Mouse (Mus musculus): ENCODE measurements around the gene Fam189a2.

The Fam189a2 gene

DNA sequence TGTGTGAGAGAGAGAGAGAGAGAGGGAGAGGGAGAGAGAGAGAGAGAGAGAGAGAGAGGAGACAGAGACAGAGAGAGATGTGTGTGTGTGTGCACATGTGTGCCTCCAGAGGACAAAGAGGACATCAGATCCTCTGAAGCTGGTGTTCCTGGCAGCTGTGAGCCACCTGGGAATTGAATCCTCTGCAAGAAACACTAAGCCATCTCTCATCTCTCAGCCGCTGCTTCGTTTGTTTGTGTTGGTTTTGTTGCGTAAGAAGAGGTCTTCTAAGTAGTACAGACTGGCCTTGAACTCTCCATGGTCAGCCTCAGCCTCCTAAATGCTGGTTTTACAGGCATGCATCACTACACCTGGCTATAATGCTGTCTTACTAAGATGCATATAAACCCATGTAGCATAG lies 12.9 kb downstream of the Fam189a2 start:
- Histone ChIP-seq H3K27me3 (ENCODE audit: control insufficient read depth, insufficient read depth, low read length, poor library complexity, severe bottlenecking) (no peaks in the 10 kb centered on the region; the same call in 1 of the 2 replicates), H3K36me3 (ENCODE audit: control insufficient read depth, insufficient read depth, low read length, poor library complexity, severe bottlenecking) (no peaks in the 10 kb centered on the region)
- no peak for DNase-seq (ENCODE audit: low read depth, low spot score)

DNA sequence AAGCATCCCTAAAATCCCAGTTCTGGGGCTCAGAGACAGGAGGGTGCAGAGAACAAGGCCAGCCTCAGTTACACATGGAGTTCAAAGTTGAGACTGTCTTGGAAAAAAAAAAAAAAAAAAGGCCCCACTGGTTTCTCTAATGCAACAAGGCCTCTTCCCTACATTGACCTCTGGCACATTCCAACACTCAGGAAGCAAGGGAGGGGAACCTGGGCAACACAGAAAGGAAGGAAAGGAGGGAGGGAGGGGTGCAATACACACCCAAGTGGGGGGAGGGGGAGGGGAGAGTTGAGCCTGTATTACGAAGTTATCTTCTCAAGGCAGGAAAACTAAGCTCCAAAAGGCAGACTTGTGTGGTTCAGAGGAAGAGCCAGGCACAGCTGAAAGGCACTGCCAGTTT lies 13.4 kb downstream of the Fam189a2 start:
- no peak for DNase-seq (ENCODE audit: low read depth, low spot score)
- Histone ChIP-seq H3K27me3 (ENCODE audit: control insufficient read depth, insufficient read depth, low read length, poor library complexity, severe bottlenecking) (no peaks in the 10 kb centered on the region; the same call in 1 of the 2 replicates), H3K36me3 (ENCODE audit: control insufficient read depth, insufficient read depth, low read length, poor library complexity, severe bottlenecking) (no peaks in the 10 kb centered on the region)

DNA sequence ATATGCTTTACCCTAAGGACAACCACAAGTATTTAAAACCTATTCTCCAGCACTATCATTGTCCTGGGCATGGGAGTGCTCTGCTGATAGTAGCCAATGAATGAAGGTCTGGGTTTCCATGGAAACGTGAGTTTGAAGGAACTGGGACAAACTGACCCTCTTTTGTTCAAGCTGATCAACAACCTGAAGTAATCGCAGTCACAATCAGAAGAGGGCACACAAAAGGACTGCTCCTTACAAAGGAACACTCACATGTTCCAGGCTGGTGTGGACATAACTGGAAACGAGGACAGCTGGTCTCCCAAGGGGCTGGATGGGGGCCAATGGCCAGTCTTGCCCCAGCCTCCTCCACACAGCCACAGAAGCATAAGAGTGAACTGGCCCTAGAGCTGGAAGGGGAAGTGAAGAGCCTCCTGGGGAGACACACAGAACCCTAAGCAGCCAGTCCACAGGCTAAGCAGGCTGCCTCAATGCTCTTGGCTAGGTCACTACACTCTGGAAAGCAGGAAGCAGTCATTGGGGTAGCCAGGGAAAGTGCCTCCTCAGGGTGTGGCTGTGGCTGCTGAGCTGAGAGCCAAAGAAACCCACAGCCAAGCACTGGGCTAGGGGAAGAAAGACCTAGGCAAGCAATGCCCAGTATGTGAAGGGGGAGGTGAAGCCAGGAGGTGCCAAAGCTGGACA lies 14.0 kb downstream of the Fam189a2 start:
- no peaks in the 10 kb centered on the region; the same call in 1 of the 2 replicates for H3K27me3 ChIP-seq (ENCODE audit: control insufficient read depth, insufficient read depth, low read length, poor library complexity, severe bottlenecking)
- no peak for DNase-seq (ENCODE audit: low read depth, low spot score)
- no peaks in the 10 kb centered on the region for H3K36me3 ChIP-seq (ENCODE audit: control insufficient read depth, insufficient read depth, low read length, poor library complexity, severe bottlenecking)

DNA sequence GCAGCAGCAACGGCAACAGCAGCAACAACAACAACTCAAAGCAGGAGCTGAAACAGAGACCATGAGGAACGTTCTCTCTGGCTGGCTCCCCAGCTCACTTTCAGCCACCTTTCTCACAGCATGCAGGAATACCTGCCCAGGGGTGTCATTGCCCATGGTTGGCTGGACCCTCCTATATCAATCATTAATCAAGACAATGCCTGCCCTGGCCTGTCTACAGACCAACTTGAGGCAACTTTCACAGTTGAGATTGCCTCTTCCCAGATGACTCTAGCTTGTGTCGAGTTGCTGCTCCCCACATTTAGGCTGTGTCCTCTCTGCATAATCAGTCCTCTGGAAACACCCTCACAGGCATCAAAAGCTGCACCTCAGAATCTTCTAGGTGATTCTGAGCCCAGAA lies 17.6 kb downstream of the Fam189a2 start:
- H3K27me3 ChIP-seq (ENCODE audit: control insufficient read depth, insufficient read depth, low read length, poor library complexity, severe bottlenecking), result no peaks in the 10 kb centered on the region; the same call in 1 of the 2 replicates
- H3K36me3 ChIP-seq (ENCODE audit: control insufficient read depth, insufficient read depth, low read length, poor library complexity, severe bottlenecking), result no peaks in the 10 kb centered on the region
- no peak for DNase-seq (ENCODE audit: low read depth, low spot score)

DNA sequence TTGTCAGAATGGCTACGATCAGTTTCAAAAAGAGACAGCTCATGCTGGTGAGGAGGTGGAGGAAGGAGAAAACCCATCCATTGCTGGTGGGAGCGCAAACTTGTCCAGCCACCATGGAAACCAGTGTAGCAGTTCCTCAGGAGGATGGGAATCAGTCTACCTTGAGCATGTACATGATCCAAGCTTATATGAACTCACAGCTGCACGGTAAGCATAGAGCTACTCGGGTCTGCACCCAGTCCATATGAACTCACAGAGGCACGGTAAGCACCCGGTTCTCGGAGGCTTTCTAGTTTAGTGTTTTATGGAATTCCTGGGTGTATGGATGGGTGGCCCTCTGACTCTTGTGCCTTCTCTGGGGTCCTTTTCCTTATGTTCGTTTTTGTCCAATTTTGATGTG lies 18.3 kb downstream of the Fam189a2 start:
- DNase-seq (ENCODE audit: low read depth, low spot score), result no peak
- Histone ChIP-seq H3K27me3 (ENCODE audit: control insufficient read depth, insufficient read depth, low read length, poor library complexity, severe bottlenecking) (no peaks in the 10 kb centered on the region; the same call in 1 of the 2 replicates), H3K36me3 (ENCODE audit: control insufficient read depth, insufficient read depth, low read length, poor library complexity, severe bottlenecking) (no peaks in the 10 kb centered on the region)

DNA sequence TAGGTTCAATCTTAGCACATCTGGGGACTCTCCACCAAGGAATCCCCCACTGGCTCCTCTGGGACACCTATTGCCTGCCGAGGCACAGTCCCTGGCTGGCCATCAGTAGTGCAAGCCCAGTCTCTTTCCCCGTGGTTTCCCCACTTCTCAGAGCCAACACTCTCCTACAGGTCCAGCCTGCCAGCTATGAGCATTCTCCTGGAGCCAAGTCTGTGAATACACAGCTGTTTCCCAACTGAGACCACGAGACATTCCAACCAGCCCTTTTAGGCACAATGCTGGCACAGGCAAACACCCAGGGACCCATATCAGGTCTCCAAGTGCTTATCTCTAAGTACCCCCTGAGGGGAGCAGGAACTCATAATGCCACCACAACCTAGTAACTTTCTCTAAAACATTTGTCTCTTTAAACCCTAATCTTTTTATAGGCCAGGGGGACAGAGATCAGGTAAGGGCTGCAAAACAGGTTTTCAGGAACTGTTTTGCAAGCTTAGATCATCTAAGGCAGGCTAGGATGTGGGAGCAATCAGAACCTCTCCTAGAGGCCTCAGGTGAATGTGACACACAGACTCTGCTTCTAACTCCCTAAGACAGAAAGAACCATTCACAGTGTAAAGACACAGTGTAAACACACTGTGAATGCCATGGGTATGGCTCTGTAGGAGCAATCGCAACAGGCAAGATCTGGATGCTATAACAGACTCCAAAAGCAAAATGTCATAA lies 23.0 kb downstream of the Fam189a2 start:
- no peak for DNase-seq (ENCODE audit: low read depth, low spot score)
- H3K36me3 ChIP-seq (ENCODE audit: control insufficient read depth, insufficient read depth, low read length, poor library complexity, severe bottlenecking), result no peaks in the 10 kb centered on the region
- H3K27me3 ChIP-seq (ENCODE audit: control insufficient read depth, insufficient read depth, low read length, poor library complexity, severe bottlenecking), result no peaks in the 10 kb centered on the region; the same call in 1 of the 2 replicates

DNA sequence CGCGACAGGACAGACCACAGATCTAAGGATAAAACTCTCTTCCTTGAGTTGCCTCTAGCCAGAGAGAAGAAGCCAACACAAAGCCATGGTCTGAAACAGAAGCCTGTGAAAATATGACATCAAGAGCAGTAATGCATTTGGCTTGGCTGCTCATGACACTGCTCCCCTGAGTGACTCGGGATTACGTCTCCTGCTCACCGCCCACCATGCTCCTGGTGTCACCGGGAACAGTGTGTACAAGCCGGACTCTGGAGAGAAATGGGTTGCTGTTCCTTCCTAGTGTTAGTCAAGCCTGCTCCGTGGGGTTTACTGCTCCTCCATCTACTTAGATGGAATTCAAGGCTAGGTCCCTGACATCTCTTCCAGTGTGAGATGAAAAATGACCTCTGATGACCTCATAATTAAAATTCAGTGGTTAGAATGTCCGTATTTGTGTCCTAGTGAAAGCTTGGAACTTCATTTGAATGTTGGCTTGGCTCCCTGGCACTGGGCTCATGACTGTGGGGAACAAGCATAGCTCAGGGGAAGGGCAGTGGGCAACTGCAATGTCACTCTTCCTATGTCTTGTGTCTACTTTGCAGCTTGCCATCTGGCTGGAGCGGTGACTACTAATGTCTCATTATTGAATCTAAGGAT lies 23.7 kb downstream of the Fam189a2 start:
- no peak for DNase-seq (ENCODE audit: low read depth, low spot score)
- Histone ChIP-seq H3K27me3 (ENCODE audit: control insufficient read depth, insufficient read depth, low read length, poor library complexity, severe bottlenecking) (no peaks in the 10 kb centered on the region; the same call in 1 of the 2 replicates), H3K36me3 (ENCODE audit: control insufficient read depth, insufficient read depth, low read length, poor library complexity, severe bottlenecking) (no peaks in the 10 kb centered on the region)

DNA sequence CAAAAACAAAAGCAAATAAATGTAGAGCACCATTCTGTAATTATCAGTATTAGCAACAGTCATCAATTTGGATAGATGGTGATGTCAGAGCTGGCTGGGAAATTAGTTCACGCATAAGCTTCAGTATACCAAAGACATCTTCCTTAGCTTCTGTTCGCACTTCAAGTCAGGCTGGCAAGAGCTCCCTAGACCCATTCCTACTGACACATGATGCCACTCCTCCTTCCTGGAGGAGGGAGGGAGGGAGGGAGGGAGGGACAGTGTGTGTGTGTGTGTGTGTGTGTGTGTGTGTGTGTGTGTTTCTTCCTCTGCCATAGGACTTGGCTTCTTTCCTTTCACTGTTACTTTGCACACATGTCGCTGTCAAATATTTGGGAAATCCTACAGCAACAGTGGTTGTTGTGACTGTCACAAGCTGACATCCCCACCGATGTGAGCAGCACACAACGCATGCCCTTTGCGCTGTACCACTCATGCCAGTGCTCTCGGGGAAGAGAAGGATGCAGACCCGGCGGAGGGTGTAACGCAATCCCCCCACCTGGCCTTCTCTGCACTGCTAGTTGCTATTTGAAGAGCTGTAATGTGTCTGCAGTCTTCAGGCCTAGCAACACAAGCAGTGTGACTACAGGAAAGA lies 34.9 kb downstream of the Fam189a2 start:
- Histone ChIP-seq H3K36me3 (ENCODE audit: control insufficient read depth, insufficient read depth, low read length, poor library complexity, severe bottlenecking) (no peaks in the 10 kb centered on the region), H3K27me3 (ENCODE audit: control insufficient read depth, insufficient read depth, low read length, poor library complexity, severe bottlenecking) (no peaks in the 10 kb centered on the region; the same call in 1 of the 2 replicates)
- DNase-seq (ENCODE audit: low read depth, low spot score), result no peak

DNA sequence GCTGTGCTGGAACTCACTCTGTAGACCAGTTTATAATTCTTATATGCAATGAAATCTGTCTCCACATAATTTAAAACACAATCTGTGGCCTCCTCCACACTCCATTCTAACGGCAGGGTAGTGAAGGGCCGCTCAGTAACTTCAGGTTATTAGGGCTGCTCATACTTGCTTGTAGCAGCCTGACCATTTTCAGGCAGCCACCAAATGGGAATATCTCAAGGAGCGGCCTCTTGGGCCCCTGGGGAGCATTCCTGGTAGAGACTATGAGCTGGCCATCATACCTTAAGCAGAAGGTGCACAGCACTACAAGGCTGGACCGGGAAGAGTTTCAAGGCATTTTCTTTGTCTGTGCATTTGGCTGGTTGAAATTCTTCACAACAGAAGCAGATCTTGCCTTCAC lies 42.7 kb downstream of the Fam189a2 start:
- H3K36me3 ChIP-seq (ENCODE audit: control insufficient read depth, insufficient read depth, low read length, poor library complexity, severe bottlenecking), result no peaks in the 10 kb centered on the region
- no peaks in the 10 kb centered on the region for H3K27me3 ChIP-seq (ENCODE audit: control insufficient read depth, insufficient read depth, low read length, poor library complexity, severe bottlenecking)
- DNase-seq (ENCODE audit: low read depth, low spot score), result no peak

DNA sequence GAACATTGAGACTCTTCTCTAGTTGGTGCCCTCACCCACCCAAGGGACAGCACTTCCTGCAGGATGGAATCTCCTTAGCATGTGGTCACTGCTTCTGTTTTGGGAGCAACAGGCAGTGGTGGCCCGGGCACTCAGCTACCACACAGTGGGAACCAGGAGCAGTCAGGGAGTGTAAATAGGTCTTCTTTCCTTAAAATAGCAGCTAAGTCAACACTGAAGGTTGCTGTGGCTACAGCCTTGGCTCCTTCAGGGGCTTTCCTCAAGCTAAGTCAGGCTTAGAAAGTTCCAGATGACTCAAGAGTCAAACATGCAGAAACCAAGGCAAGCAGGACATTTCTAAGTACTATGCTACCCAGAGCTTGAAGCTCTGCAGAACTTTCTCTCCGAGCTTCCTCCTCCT lies 43.5 kb downstream of the Fam189a2 start:
- H3K36me3 ChIP-seq (ENCODE audit: control insufficient read depth, insufficient read depth, low read length, poor library complexity, severe bottlenecking), result no peaks in the 10 kb centered on the region
- no peaks in the 10 kb centered on the region for H3K27me3 ChIP-seq (ENCODE audit: control insufficient read depth, insufficient read depth, low read length, poor library complexity, severe bottlenecking)
- DNase-seq (ENCODE audit: low read depth, low spot score), result no peak

DNA sequence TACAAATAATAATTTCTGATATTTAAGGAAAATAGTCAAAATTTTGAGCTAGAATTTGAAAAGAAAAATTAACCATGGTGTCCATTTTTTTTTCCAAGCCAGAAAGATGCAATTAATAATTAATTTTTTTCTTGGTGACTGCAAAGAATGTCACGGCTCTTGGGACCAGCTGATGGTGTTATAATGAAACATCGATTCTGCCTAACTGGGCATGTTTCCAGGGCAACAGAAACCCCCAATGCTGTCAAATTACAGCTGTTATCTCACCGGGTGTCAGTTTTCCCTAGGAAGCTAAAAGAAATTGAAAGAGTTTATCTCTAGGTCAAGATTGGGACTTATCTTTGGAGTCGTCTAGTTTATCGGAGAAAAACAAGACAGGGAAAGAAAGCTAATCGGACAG lies 46.6 kb downstream of the Fam189a2 start:
- no peaks in the 10 kb centered on the region for H3K27me3 ChIP-seq (ENCODE audit: control insufficient read depth, insufficient read depth, low read length, poor library complexity, severe bottlenecking)
- DNase-seq (ENCODE audit: low read depth, low spot score), result no peak

DNA sequence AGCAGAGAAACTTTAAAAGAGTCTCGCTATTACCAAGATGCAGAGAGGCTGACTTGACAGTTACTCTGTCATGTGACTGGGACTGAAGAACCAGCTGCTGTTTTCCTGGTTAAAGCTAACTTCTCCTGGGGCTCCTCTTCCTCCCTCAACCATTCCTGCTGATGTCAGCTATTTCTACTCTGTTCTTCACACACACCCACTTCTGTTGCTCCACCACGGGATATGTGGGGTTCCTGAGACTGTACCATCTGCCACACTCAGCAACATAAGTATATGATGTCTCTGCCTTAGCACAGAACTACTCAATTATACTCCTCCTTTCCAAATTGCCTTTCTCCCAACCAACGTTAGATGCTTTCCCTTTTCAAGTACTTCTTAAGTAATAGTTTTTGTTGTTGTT lies 50.2 kb downstream of the Fam189a2 start:
- no peaks in the 10 kb centered on the region for H3K36me3 ChIP-seq (ENCODE audit: control insufficient read depth, insufficient read depth, low read length, poor library complexity, severe bottlenecking)
- DNase-seq (ENCODE audit: low read depth, low spot score), result no peak

More for the DNA sequence above, 46.6 kb downstream of the Fam189a2 start:
- no peaks in the 10 kb centered on the region for H3K36me3 ChIP-seq (ENCODE audit: control insufficient read depth, insufficient read depth, low read length, poor library complexity, severe bottlenecking)

DNA sequence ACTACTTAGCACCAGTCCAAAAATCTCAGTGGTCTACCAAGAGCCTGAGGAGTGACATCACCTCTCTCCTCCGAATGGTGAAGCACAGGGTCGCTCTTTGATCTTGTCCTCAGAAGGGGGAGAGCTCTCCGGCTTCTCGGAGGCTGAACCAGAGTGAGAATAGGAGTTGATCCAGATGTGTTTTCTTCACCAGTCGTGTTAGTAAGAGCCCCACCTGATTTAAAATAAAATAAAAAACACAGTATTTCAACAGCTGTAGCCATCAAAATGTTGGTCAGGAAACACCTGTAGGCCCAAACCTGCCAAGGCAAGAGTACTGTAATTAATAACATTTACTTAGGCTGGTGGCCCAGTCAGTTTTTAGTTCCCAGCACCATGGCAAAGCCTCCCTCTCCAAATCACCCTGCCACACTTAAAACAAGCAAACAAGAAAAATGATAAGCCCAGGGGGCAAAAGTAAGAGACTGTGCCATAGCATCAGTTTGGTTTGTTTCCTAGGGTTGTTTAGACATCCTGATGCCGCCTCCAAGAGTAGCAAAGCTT lies 52.8 kb downstream of the Fam189a2 start:
- no peaks in the 10 kb centered on the region for H3K36me3 ChIP-seq (ENCODE audit: control insufficient read depth, insufficient read depth, low read length, poor library complexity, severe bottlenecking)
- H3K27me3 ChIP-seq (ENCODE audit: control insufficient read depth, insufficient read depth, low read length, poor library complexity, severe bottlenecking), result no peaks in the 10 kb centered on the region; the same call in 1 of the 2 replicates
- no peak for DNase-seq (ENCODE audit: low read depth, low spot score)

More for the DNA sequence above, 50.2 kb downstream of the Fam189a2 start:
- H3K27me3 ChIP-seq (ENCODE audit: control insufficient read depth, insufficient read depth, low read length, poor library complexity, severe bottlenecking), result no peaks in the 10 kb centered on the region; the same call in 1 of the 2 replicates

DNA sequence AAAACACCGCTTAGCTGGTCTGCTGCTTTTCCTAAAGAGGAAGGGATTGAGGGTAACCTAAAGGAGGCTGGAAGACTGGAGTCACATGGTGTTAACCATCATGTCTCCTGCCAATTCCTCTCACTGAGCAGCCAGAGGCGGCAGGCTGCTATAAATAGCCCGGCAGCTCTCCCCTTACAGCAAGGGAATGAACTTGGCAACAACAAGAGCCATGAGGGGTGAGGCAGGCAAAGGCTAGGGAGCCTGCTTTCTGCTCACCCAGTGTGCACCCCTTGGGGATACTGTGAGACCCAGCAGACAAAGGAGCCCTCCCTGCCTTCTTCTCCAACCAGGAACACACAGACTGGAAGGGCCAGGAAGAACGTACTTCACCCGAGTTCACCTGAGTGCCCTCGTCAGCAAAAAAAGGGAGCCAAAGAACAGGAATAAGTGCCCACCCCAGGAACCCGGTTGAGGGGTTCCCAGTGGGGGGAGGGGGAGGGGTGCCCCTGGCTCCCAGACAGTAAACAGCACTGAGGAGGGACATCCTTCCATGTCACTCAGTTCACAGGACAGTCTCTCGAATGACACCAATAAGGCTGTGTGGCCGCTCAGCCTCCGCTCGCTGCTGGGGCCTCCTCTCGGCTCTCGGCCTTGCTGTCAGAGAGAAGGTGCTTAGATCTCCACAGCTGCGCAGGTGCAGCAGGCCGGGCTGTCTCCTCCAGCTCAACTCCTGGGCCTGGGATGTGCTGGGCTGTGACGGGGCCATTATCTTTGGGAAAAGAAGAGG lies 57.8 kb downstream of the Fam189a2 start:
- no peak for DNase-seq (ENCODE audit: low read depth, low spot score)
- Histone ChIP-seq H3K36me3 (ENCODE audit: control insufficient read depth, insufficient read depth, low read length, poor library complexity, severe bottlenecking) (no peaks in the 10 kb centered on the region), H3K27me3 (ENCODE audit: control insufficient read depth, insufficient read depth, low read length, poor library complexity, severe bottlenecking) (no peaks in the 10 kb centered on the region)
